Mouse (Mus musculus) MEL (cell line): ENCODE data around the gene Avl9.

Source experiments
- CHD2 ChIP-seq: IDR thresholded peaks from 2 replicates; pipeline ENCODE4 v1.6.1; 2011; ENCODE audit warnings: low read length, improper control_type of control experiment
- CTCF ChIP-seq, 3 experiments: IDR thresholded peaks in 2 of 3; conservative IDR thresholded peaks in 1 of 3; 2 replicates each; pipeline ENCODE4 v1.5.1; 2011 to 2012; ENCODE audit warnings: low read length in 3 of 3, low read depth in 2 of 3, mild to moderate bottlenecking in 2 of 3, improper control_type of control experiment in 1 of 3, inconsistent platforms in 1 of 3, mixed read lengths in 1 of 3, moderate library complexity in 1 of 3; ENCODE audit not compliant: control insufficient read depth in 1 of 3, insufficient read depth in 1 of 3, poor library complexity in 1 of 3, severe bottlenecking in 1 of 3
- ELF1 ChIP-seq: IDR thresholded peaks from 2 replicates; pipeline ENCODE4 v1.6.1; 2014; ENCODE audit warnings: low read depth, mild to moderate bottlenecking, inconsistent platforms, low read length, improper control_type of control experiment, moderate library complexity
- EP300 ChIP-seq, 2 experiments: IDR thresholded peaks; 2 replicates each; pipeline ENCODE4 v1.6.1; 2011; ENCODE audit warnings: improper control_type of control experiment in 2 of 2, low read length in 2 of 2, low read depth in 1 of 2, mild to moderate bottlenecking in 1 of 2
- GABPA ChIP-seq: IDR thresholded peaks from 2 replicates; pipeline ENCODE4 v1.6.1; 2012; ENCODE audit warnings: low read depth, mild to moderate bottlenecking, inconsistent platforms, low read length, improper control_type of control experiment, moderate library complexity
- JUND ChIP-seq: IDR thresholded peaks from 2 replicates; pipeline ENCODE4 v1.6.1; 2011; ENCODE audit warnings: low read depth, mild to moderate bottlenecking, improper control_type of control experiment, low read length
- MEF2A ChIP-seq: IDR thresholded peaks from 2 replicates; pipeline ENCODE4 v1.6.1; 2014; ENCODE audit warnings: low read depth, mild to moderate bottlenecking, inconsistent platforms, low read length, improper control_type of control experiment; ENCODE audit not compliant: poor library complexity, insufficient replicate concordance, severe bottlenecking; ENCODE audit errors: extremely low read depth
- MYC ChIP-seq: IDR thresholded peaks from 2 replicates; pipeline ENCODE4 v1.6.1; 2011; ENCODE audit warnings: low read depth, mild to moderate bottlenecking, low read length, improper control_type of control experiment, moderate library complexity
- POLR2A ChIP-seq, 2 experiments: IDR thresholded peaks; 2 replicates each; pipeline ENCODE4 v1.6.1; 2011 to 2012; ENCODE audit warnings: low read length in 2 of 2, mild to moderate bottlenecking in 2 of 2, control low read depth in 1 of 2, improper control_type of control experiment in 1 of 2, low read depth in 1 of 2, moderate library complexity in 1 of 2; ENCODE audit not compliant: control insufficient read depth in 1 of 2, insufficient read depth in 1 of 2, poor library complexity in 1 of 2
- POLR2AphosphoS5 ChIP-seq: IDR thresholded peaks from 2 replicates; pipeline ENCODE4 v1.6.1; 2012; ENCODE audit warnings: low read depth, borderline replicate concordance, mild to moderate bottlenecking, inconsistent platforms, low read length, moderate library complexity, mixed read lengths
- SMC3 ChIP-seq: IDR thresholded peaks from 2 replicates; pipeline ENCODE4 v1.6.1; 2011; ENCODE audit warnings: low read depth, low read length, improper control_type of control experiment
- ZC3H11A ChIP-seq: IDR thresholded peaks from 2 replicates; pipeline ENCODE4 v1.6.1; 2012; ENCODE audit warnings: low read depth, mild to moderate bottlenecking, inconsistent platforms, low read length, improper control_type of control experiment

GRCm38 (mm10) chr6:56779636-56780035 is 64.9 kb downstream of the Avl9 start:
- TF ChIP-seq SMC3 (no peak), CTCF (IDR thresholded peaks at IDR 0.05 in 2 of 3, conservative IDR thresholded peaks at IDR 0.05 in 1 of 3; ENCODE audit: control insufficient read depth in 1 of 3, insufficient read depth in 1 of 3, low read depth in 2 of 3, low read length in 3 of 3, poor library complexity in 1 of 3, severe bottlenecking in 1 of 3) (no peak), ELF1 (no peak), POLR2AphosphoS5 (no peak), POLR2A (IDR thresholded peaks at IDR 0.05; ENCODE audit: control insufficient read depth in 1 of 2, insufficient read depth in 1 of 2, low read depth in 1 of 2, low read length in 2 of 2, poor library complexity in 1 of 2) (no peak), CHD2 (no peak), MYC (no peak), ZC3H11A (no peak), JUND (no peak), MEF2A (no peak), EP300 (IDR thresholded peaks at IDR 0.05; ENCODE audit: low read depth in 1 of 2, low read length in 2 of 2) (no peak), GABPA (no peak)
